Mouse (Mus musculus) liver, embryonic 16.5 days (tissue): Measurements from ENCODE around the gene Smc3. TPM values are rescaled to one million over a fixed set of nuclear protein-coding genes. Genes with fewer than 3 reads are reported as not detected.

Experiments used
- ATAC-seq: fragments of 200-750 bp; cut with Nextera tagmentation; 2 replicates; pipeline ENCODE4 v1.8.0; 2017; ENCODE audit warnings: low read depth, mild to moderate bottlenecking, moderate number of reproducible peaks, moderate library complexity
- H3K27ac ChIP-seq: fragments of 300-500 bp; sonication (generic); 2 replicates; pipeline ENCODE4 v1.5.1; 2014; ENCODE audit warnings: mild to moderate bottlenecking, low read length
- H3K27me3 ChIP-seq: fragments of 300-500 bp; sonication (generic); 2 replicates; pipeline ENCODE4 v1.6.1; 2014; ENCODE audit warnings: low read depth, low read length, mixed read lengths; ENCODE audit not compliant: control insufficient read depth, insufficient read depth
- H3K36me3 ChIP-seq: fragments of 300-500 bp; sonication (generic); 2 replicates; pipeline ENCODE4 v1.6.1; 2014; ENCODE audit warnings: mild to moderate bottlenecking; ENCODE audit not compliant: control insufficient read depth, insufficient read depth
- H3K4me1 ChIP-seq: fragments of 300-500 bp; sonication (generic); 2 replicates; pipeline ENCODE4 v1.6.1; 2014; ENCODE audit warnings: low read depth, low read length, mixed read lengths; ENCODE audit not compliant: control insufficient read depth
- H3K4me2 ChIP-seq: fragments of 300-500 bp; sonication (generic); 2 replicates; pipeline ENCODE4 v1.6.1; 2014; ENCODE audit warnings: low read depth, low read length, mixed read lengths
- H3K4me3 ChIP-seq: fragments of 300-500 bp; sonication (generic); 2 replicates; pipeline ENCODE4 v1.5.1; 2014; ENCODE audit warnings: low read depth, mild to moderate bottlenecking, low read length
- H3K9ac ChIP-seq: fragments of 300-500 bp; sonication (generic); 2 replicates; pipeline ENCODE4 v1.6.1; 2014; ENCODE audit warnings: low read depth, low read length
- H3K9me3 ChIP-seq: fragments of 300-500 bp; sonication (generic); replicated peaks from 2 replicates; pipeline ENCODE4 v1.6.1; 2016; ENCODE audit warnings: low read length; ENCODE audit not compliant: control insufficient read depth
- WGBS: fragments of 180-500 bp; shearing (Covaris S2); extraction: QIAGEN DNeasy Blood & Tissue Kit; methylation state at CpG from one replicate; pipeline ENCODE4 v1.1.7; 2014; ENCODE audit not compliant: insufficient replicate concordance; 5-methylcytosine and 5-hydroxymethylcytosine counted together
- polyA plus RNA-seq: library from polyadenylated mRNA; unstranded; fragments of >200 nt; fragmentation: Nextera tagmentation; extraction: Ambion mirVana; gene quantifications from 2 replicates; pipeline ENCODE4 v1.2.1, GENCODE M21; 2015

The Smc3 gene
- polyA plus RNA-seq, 1 experiment from 2014 or later = 27.4 TPM

DNA sequence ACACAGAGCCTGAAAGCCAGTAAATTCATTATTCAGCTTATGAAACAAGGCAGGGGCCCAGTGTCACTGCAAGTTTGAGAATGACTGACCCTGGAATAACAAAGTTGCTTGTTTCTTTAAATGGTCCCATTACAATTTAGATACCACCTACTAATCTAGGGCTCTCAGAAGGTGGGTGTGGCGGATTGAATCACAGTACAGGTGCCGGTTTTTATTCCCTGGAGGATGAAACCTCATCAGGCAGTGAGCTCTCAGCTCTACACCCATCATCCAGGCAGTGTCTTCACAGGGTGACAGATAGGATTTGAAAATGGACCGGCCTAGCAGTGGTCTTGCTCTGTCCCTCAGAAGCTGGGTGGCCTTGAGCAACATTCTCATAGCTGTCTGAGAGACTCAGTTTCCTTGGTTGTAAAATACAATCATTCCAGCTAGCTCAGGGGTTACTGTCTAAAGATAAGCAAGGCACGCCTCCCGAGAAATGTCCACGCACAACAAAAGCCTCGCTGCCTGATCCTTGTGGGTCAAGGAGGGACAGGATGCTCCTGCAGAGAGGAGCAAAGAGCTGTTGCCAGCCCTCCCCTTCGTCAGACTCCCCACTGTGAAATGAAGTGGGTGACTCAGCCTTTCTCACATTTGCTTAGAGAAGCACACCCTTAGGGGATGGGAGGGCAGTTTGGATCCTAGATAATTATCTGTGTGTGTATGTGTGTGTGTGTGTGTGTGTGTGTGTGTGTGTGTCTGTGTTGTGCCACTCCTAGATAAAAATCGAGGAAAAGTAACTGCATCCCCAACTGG, 74.1 kb downstream of the Smc3 start:
- no peak overlapping the region for H3K4me3 ChIP-seq
- H3K9me3 ChIP-seq = no peaks in the 10 kb centered on the region
- no peak for ATAC-seq
- H3K4me1 ChIP-seq = no peaks in the 10 kb centered on the region; the same call in 1 of the 2 replicates
- no peak overlapping the region for H3K9ac ChIP-seq
- H3K36me3 ChIP-seq = no peaks in the 10 kb centered on the region
- peaks cover 52% of the 10 kb centered on the region for H3K27me3 ChIP-seq
- 23% methylated on average over 9 of the region's 9 CpGs for WGBS
- no peak overlapping the region for H3K4me2 ChIP-seq
- H3K27ac ChIP-seq = no peak overlapping the region

DNA sequence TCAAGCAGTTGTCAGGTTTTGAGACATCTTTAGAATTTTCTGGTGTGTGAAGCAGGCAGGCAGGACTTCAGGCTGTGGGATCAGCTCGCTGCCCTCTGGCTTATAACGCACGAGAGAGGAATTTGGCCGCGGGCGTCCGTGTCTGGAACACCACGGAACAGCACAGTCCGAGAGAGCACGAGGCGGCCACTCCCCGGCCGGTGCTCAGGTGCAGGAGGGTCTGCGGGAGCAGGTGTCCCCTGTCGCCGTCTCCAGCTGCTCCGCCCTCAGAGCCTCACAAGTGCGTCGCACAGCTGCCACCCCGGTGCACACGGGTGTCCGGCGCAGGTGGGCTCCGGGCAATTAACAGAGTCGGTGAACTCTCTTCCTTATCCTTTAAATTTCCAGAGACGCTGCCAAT, 76.0 kb downstream of the Smc3 start:
- ATAC-seq = no peak
- Histone ChIP-seq H3K36me3 (no peaks in the 10 kb centered on the region), H3K4me3 (peak overlapping the region; percentile 56), H3K4me1 (no peaks in the 10 kb centered on the region; the same call in 1 of the 2 replicates), H3K4me2 (peak overlapping the region; percentile 68), H3K9ac (no peak overlapping the region), H3K27me3 (peaks cover 54% of the 10 kb centered on the region), H3K9me3 (no peaks in the 10 kb centered on the region), H3K27ac (no peak overlapping the region)
- WGBS = 2% methylated on average over 26 of the region's 26 CpGs

DNA sequence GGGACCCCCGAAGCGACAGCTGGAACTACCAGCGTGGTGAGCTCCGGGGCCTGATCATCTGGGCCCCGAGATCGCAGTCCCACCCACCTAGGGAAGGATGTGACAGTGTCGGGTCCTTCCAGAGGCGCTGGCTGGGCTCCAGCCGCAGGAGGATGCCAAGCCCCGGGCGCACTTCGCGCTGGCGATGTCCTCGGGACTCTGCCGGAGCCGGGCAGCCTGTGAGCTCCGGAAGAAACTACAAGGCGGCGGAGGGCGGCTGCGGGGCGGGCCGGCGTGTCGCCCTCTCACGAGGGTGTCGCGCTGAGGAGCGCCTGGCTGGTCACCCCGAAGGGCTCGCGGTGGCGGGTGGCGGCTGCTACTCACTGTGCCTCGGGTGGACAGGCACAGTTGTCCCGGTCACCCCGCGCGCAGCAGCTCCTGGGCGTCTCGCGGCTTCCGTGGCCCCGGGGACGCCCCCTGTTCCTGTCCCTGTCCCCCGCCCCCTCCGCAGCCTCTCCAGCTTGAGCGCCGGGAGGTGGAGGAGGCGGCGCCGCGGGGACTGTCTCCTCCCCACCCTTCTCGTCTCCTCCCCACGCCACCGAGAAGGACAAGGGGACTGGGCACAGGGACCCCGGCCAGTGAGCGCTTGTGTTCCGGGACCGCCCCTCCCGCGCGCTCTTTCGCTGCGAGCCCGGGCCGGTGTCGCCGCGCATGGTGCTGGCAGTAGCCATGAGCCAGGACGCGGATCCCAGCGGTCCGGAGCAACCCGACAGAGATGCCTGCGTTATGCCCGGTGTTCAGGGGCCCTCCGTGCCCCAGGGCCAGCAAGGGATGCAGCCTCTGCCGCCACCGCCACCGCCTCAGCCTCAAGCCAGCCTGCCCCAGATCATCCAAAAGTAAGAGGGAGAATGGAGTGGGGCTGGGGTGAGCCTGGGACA, 76.8 kb downstream of the Smc3 start, which contains the start of gene Rbm20:
TSS of gene Rbm20 (plus strand) at position 589 of the 917 bp plus-strand sequence.
- WGBS = under 1% methylated on average over 80 of the region's 82 CpGs
- no peaks in the 10 kb centered on the region for H3K9me3 ChIP-seq
- H3K4me3 ChIP-seq = peak within 1 kb of the TSS; percentile 56
- H3K4me1 ChIP-seq = no peaks in the 10 kb centered on the region; the same call in 1 of the 2 replicates
- H3K27ac ChIP-seq = no peak within 1 kb of the TSS
- H3K27me3 ChIP-seq = peaks cover 54% of the 10 kb centered on the region
- H3K4me2 ChIP-seq = peak within 1 kb of the TSS; percentile 68
- no peaks in the 10 kb centered on the region for H3K36me3 ChIP-seq
- ATAC-seq = no peak
- no peak within 1 kb of the TSS for H3K9ac ChIP-seq

DNA sequence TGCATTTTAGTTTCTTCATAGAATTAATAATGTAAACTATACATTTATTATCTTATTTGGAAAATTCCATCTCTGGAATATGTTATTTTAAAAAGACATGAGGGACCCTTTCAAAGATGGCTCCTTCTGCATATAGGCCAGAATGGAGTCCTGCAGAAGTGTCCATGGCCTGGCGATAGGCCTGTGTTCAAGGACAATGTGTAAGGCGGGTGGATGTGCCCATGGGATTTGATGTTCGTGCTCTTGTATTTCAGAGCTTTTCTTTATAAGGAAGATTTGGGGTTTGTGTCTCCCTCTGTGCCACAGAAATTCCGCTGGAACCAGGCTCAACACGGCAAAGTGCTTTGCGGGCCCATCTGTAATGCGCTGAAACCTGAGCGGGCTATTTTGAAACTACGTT, 79.0 kb downstream of the Smc3 start:
- Histone ChIP-seq H3K4me3 (no peak overlapping the region), H3K4me2 (no peak overlapping the region), H3K4me1 (no peaks in the 10 kb centered on the region; the same call in 1 of the 2 replicates), H3K36me3 (no peaks in the 10 kb centered on the region), H3K9ac (no peak overlapping the region), H3K27ac (no peak overlapping the region), H3K9me3 (no peaks in the 10 kb centered on the region), H3K27me3 (peaks cover 46% of the 10 kb centered on the region)
- WGBS = 79% methylated on average over 9 of the region's 9 CpGs
- ATAC-seq = no peak

DNA sequence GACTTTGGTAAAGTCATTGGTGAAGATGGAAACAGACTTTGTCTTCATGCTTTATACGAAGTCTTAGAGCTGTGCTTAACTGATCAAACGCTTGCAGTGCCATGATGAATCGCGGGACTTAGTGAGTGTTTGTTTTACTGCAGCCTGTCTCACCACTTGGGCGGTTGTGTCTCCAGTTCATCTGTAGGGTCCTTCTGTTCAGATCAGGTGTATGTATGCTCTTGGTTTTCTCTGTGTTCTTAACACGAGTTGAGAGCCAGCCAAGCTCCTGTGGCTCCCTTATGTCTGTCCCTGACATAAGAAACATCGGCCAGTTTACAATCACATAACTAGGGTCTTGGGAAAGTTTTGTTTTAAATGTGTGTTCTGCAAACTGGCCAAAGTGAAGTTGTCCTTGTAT, 79.8 kb downstream of the Smc3 start:
- H3K4me2 ChIP-seq = no peak overlapping the region
- no peak overlapping the region for H3K4me3 ChIP-seq
- no peaks in the 10 kb centered on the region for H3K36me3 ChIP-seq
- no peak overlapping the region for H3K9ac ChIP-seq
- no peak overlapping the region for H3K27ac ChIP-seq
- H3K4me1 ChIP-seq = no peaks in the 10 kb centered on the region; the same call in 1 of the 2 replicates
- 61% methylated on average over 7 of the region's 7 CpGs for WGBS
- H3K27me3 ChIP-seq = peaks cover 38% of the 10 kb centered on the region
- no peaks in the 10 kb centered on the region for H3K9me3 ChIP-seq
- ATAC-seq = no peak

DNA sequence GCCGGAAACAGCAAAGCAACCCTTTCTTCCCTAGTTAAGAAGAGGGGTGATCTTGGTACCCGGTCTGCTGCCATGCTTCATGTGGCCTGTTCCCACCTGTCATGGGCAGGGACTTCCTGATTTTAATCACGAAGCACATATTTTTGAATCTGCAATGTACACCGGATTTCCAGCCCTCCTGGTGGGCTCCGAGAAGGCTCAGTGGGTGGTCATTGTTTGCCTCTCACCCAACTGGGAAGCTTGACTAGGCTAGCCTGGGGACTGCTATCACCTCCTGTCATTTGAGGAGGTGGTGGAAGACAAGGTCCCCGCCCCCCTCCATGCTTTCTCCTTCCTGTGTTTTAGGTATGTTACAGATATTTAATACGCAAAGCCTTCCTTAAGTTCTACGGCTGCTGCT, 82.2 kb downstream of the Smc3 start:
- Histone ChIP-seq H3K4me2 (no peak overlapping the region), H3K9me3 (no peaks in the 10 kb centered on the region), H3K4me3 (no peak overlapping the region), H3K27ac (no peak overlapping the region), H3K4me1 (no peaks in the 10 kb centered on the region; the same call in 1 of the 2 replicates), H3K36me3 (no peaks in the 10 kb centered on the region), H3K27me3 (peaks cover 13% of the 10 kb centered on the region), H3K9ac (no peak overlapping the region)
- 38% methylated on average over 8 of the region's 8 CpGs for WGBS
- ATAC-seq = no peak

DNA sequence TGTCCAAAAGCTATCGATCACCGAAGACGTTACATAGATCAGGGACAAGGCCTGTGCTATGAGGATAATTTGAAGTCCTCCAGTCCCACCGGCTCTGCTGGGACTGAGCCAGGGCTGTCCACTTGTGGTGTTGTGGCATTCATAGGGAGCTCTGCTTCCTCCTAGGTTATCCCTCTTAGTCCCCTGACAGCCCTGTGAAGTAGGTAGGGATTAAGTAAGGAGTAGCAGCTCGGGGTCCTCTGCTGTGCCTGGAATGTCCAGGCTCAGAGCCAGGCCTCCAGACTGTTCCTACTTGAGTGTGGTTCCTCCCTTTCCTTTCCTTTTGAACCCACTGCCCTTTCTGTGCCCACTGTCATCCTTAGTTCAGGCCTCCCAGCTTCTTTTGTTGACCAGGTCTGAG, 87.4 kb downstream of the Smc3 start:
- Histone ChIP-seq H3K4me1 (no peaks in the 10 kb centered on the region), H3K4me3 (no peak overlapping the region), H3K27me3 (no peaks in the 10 kb centered on the region), H3K36me3 (no peaks in the 10 kb centered on the region), H3K4me2 (no peak overlapping the region), H3K9me3 (no peaks in the 10 kb centered on the region), H3K9ac (no peak overlapping the region), H3K27ac (no peak overlapping the region)
- 65% methylated on average over 5 of the region's 5 CpGs for WGBS
- no peak for ATAC-seq

DNA sequence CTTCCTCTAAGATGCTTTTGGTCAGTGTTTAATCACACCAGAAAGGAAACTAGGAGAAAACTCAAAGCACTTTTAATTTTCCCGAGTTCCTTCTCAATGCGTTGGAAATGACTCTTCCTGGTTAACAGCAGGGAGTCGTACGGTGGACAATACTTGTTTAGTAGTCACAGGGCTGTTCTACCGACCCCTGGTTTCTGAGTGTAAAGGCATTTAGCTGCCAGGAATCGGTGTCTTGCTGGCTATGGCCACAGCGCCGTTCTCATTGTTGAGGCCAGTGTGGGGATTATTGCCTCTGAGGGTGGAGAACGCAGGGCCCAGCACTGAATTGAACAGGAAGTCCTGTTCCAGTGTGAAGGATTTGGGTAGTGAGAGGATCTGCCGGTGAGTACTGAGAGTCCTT, 90.6 kb downstream of the Smc3 start:
- no peak overlapping the region for H3K4me3 ChIP-seq
- no peaks in the 10 kb centered on the region for H3K4me1 ChIP-seq
- no peaks in the 10 kb centered on the region for H3K9me3 ChIP-seq
- WGBS = 55% methylated on average over 10 of the region's 10 CpGs
- ATAC-seq = no peak
- no peak overlapping the region for H3K4me2 ChIP-seq
- H3K36me3 ChIP-seq = no peaks in the 10 kb centered on the region
- H3K27ac ChIP-seq = no peak overlapping the region
- no peak overlapping the region for H3K9ac ChIP-seq
- H3K27me3 ChIP-seq = no peaks in the 10 kb centered on the region

DNA sequence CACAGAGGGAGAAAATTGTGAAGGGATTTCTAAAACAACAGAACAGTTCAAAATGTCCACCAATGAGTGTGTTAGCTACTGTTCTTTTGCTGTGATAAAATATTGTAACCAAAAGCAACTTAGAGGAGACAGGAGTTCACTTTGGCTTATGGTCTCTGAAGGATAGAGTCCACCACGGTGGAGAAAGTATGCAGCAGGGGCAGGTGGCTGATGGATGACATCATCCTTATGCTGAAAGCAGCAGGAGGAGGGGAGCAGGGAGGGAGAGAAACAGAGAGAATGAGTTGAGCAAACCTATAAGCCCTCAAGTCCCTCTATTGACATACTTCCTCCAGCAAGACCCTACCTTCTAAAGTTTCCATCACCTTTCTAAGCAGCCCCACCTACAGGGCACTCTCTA, 93.8 kb downstream of the Smc3 start:
- Histone ChIP-seq H3K36me3 (no peaks in the 10 kb centered on the region), H3K27ac (no peak overlapping the region), H3K9ac (no peak overlapping the region), H3K9me3 (no peaks in the 10 kb centered on the region), H3K4me2 (no peak overlapping the region), H3K4me1 (no peaks in the 10 kb centered on the region), H3K27me3 (no peaks in the 10 kb centered on the region), H3K4me3 (no peak overlapping the region)
- 16% methylated on average over 1 of the region's 1 CpGs for WGBS
- no peak for ATAC-seq
